Mouse (Mus musculus) left cerebral cortex, postnatal 10 days (tissue): ENCODE results near the gene Itm2c. TPM values are rescaled to one million over a fixed set of nuclear protein-coding genes. Genes with fewer than 3 reads are reported as not detected.

Experiments
- DNase-seq, 2 experiments: peaks; one replicate each; pipeline ENCODE4 v3.0.0; 2021 to 2022; ENCODE audit warnings: low spot score in 2 of 2, mixed read lengths in 1 of 2; ENCODE audit errors: extremely low spot score in 1 of 2
- intact Hi-C: fragments of 180-260 bp; cut with DNase I; formaldehyde crosslinking; loops from one replicate; pipeline ENCODE4 v1.15.1; 2025
- total RNA-seq, 2 experiments: library from RNA; stranded (reverse); gene quantifications; 2 replicates each; pipeline ENCODE4 v1.2.3; 2021

The Itm2c gene
- total RNA-seq, 2 experiments from 2014 or later: 258 to 275 TPM

DNA sequence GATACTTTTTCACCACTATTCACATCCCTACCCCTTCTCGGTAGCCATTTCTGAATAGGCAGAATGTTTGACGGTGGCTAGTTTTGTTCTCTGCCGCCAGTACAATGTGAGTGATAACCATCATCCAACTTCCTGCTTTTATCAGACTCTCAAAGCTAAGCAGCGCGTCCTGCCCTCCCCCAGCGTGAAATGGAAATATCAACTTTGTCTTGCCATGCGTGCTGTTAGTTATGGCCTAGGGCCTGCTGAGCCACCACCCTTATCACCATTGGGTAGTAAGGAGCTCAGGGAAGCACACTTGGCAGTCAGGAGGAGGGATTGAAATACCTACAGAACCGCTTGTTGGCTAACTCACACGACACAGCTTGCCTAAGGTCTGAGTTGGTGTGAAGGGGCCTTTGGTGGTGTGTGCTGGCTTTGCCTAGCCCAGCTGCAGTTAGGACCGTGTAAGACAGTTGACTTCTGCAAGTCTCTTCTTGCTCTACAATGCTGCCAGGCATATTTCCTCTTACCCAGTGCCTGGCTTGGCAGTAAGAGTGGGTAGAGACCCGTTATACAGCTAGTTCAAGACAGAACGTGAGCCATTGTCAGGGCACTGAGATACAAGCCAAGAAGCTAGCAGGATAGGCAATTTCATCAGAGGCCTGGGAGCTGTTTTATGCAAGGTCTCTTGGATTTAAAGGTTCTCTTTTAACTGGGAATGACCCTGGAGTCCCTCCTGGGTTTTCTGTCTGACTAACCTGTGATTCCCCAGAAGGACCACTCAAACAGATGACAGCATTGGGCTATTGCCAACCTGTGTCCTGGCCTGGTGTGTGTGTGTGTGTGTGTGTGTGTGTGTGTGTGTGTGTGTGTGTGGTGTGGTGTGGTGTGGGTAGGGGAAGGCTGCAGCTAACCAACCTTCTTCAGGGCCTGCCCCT is 3.0 kb downstream of the Itm2c start:
- intact Hi-C loops: loop anchor here (5.0 kb wide), 1 partner anchor 35 kb away; no protein-coding TSS in a partner anchor
- peak in 1 of 2 experiments; percentile 24 for DNase-seq

DNA sequence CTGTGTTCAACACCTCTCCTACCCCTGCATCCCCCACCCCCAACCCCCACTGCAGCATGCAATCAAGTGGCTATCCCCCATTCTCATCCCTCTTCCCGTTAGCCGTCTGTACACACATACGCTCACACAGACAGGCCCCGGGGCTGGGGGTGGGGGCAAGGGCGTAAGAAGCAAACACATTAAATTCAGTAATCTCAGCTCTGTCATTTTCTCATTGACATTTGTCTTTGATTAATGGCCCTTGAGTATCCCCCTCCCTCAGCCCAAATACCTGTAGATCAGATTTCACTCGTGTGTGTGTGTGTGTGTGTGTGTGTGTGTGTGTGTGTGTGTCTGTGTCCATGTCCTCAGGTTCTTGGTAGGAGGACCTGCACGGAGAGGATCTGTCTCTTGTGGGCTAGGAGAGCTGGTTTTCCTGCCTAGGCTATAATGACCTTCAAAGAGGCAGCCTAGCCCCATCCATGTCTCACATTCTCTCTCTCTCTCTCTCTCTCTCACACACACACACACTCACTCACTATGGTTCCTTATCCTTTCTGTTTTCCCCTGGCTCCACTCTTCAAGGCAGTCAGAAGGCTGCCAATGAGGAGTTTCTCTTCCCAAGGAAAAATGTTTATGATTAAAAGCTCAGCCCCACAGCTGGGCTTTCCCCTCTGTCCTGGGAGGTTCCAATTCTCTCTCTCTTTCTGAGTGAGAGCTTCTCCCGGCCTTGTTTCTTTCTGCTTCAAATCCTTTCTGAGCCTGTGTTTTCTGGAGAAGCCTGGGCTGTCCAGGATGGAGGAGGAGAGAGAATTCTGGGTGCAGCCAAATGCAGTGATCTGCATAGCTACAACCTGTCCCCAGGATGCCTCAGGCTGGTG is 4.0 kb downstream of the Itm2c start:
- no peak for DNase-seq
- intact Hi-C loops: loop anchor here (5.0 kb wide), 1 partner anchor 34 kb away; no protein-coding TSS in a partner anchor

DNA sequence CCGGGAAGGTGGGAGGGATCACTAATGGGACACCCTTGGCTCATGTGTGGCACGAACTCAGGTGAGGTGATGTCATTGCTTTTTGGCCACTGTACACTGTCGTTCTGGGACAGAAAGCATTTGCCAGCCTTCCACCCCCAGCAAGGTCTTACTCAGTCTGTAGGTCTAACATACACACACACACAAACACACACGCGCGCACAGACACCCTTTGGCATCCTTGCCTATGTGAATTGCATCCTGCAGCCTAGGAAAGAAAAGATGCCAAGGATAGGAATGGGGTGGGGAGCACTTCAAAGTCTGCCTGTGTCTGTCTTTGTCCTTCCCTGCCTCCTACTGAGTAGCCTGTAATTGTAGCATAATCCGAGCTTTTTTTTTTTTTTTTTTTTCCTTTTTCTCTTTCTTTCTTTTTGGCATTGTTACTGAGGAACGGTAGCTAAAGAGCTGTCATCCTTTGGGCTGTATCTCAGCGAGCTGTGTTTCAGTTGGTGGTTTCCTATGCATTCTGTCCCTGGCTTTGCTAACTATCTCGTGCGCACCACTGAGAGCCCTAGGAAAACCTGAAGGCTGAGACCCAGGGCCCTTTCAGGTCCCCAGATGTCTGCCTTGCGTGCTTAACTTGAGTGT is 4.8 kb downstream of the Itm2c start:
- intact Hi-C loops: loop anchor here (5.0 kb wide), 1 partner anchor 33 kb away; no protein-coding TSS in a partner anchor
- no peak for DNase-seq

DNA sequence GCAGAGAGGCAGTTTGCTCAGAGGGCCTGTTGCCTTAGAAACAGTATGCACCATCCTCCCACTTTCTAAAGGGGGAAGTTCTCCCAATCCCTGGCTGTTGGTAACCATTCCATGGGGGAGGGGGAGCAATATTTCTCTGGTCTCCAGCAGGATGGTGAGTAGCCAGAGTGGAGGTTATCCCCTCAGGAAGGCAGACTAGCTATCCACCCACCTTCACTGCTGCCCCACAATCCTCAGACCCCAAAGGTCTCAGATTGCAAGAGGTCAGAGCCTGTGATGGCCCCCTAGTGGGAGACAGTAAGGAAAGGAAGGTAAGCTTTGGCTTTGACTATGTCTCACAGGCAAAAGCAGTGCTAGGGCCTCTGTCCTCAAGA is 5.3 kb downstream of the Itm2c start:
- DNase-seq: no peak
- intact Hi-C loops: loop anchor here (5.0 kb wide), 1 partner anchor 33 kb away; no protein-coding TSS in a partner anchor

DNA sequence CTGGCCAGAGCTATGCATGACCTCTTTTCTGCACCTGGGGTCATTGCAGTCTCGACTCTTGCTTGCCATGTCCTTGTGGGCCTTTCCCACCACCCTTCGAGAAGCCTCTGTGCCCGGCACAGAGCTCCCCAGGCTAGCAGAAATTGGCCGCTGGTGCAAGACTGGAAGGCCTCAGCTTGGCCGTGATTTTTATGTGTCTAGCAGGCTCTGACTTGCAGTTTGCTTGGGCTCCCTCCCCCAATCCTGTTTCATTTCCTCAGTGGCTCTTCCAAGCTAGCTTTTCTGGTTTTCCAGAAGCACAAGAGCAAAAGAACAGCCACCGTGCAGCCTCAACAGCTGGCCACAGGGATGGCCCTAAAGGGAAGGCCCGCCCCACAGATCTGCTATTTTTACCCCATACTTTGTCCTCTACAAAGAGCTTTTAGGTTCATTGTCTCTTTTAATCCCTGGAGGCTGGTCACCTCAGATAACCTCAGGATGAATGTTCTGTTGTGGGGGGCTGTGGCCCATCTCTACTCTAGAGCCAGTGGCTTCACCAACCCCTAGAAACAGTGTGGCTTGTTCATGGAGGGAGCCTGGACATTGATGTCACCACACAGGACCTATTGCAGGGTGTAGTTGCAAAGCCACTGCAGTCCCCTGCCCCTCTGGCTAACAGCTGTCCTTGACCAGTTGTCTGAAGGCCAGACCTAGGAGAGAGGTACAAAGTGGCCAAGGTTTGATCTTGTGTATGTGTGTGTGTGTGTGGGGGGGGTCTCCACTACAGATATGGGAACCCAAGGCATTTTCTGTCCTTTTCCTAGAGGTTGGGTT is 6.6 kb downstream of the Itm2c start:
- no peak for DNase-seq
- intact Hi-C loops: no loop called here

DNA sequence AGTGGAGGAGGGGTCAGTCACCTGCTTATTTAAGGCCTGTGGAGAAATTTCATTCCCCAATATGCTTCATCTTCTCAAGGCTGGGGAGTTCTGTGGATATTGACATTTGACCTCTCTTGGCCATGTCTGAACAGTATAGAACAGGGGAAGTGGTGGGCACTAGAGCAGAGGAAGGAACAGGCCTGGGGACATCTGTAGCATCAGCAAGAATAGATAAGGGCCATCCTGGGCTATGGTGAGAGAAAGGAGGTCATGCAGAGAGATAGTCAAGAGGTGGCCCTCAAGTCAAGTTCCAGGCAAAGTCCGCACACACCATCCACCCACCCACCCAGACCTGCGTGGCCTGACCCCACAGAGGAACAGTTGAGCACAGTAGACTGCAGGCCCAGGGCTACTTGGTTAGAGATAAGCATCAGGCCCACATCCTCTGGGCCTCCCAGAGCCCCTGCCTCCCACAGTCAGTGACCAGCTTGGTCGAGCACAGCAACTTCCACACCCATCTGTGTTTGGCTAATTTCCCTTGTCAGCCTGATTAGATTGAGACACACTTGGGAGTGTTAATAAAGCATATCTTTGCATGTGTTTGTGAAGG is 7.5 kb downstream of the Itm2c start:
- DNase-seq: no peak
- intact Hi-C loops: no loop called here

DNA sequence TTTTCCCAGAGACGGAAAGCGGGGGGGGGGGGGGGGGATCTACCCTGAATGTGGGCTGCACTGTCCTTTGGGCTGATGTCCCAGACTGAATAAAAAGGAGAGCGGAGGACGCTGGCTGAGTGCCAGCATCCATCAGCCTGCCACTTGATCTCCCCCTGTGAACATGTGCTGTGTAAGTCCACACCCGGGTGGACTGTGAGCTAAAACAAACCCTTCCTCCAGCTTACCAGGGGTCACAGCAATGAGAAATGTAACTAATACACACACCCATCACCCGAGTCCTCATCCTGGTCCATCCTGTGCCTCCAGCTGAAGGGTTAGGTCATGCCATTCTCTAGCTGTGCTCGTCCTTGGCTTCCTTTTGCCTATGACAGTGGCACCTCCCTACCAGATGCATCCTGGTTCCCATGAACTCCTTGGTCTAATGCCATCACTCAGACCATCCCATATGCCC is 8.1 kb downstream of the Itm2c start:
- peak in 1 of 2 experiments; percentile 71 for DNase-seq
- intact Hi-C loops: no loop called here

DNA sequence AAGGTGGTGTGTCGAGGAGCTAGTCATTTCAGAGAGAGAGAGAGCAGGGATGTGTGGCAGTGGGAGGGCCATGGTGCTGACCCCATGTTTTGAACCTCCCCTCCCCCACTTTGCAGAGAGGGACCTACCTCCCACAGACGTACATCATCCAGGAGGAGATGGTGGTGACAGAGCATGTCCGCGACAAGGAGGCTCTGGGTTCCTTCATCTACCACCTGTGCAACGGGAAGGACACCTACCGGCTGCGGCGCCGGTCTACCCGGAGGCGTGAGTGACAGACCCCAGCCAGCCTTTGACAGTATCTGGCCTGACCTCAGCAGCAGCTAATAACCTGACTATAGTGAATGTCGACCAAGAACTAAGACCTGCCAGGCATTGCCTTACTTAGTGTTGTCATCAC is 12.8 kb downstream of the Itm2c start:
- no peak for DNase-seq
- intact Hi-C loops: no loop called here

DNA sequence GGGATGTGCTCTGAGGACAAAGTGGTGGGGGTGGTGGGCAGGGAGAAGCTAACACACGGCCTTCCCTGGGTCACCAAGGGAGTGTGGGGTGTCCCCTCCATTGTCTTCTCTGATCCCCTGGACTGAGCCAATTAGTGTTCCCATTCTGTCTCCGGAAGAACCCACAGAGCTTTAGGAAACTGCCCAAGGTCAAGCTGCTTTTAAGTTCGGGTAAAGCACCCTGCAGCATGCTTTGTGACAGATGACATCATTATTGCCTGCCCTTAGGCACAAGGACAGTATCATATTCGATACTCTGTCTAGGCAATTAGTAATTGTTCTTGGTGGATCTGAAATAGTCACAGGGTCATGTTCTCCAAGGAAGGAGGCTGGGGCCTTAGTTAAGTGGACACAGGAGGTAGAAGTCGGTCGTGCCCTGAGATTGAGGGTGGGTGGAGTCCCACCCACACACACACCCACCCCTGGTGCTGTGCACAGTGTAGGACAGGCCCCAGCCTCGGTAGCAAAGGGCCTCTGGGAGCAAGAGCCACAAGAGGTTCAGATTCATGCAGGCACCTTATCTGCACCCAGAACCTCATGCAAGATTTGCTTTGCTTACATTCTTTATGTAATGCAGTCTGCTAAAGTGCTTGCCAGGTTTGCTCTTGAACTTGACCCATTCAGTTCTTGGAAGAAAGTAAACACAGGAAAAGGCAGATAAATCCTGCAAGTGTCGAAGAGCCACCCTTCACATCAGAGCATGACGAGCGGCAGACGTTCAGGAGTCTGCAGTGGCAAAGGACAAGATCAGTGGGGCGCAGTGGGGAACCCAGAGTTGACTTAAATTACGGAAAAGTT is 14.9 kb downstream of the Itm2c start:
- intact Hi-C loops: no loop called here
- DNase-seq: peak in 1 of 2 experiments; percentile 28

DNA sequence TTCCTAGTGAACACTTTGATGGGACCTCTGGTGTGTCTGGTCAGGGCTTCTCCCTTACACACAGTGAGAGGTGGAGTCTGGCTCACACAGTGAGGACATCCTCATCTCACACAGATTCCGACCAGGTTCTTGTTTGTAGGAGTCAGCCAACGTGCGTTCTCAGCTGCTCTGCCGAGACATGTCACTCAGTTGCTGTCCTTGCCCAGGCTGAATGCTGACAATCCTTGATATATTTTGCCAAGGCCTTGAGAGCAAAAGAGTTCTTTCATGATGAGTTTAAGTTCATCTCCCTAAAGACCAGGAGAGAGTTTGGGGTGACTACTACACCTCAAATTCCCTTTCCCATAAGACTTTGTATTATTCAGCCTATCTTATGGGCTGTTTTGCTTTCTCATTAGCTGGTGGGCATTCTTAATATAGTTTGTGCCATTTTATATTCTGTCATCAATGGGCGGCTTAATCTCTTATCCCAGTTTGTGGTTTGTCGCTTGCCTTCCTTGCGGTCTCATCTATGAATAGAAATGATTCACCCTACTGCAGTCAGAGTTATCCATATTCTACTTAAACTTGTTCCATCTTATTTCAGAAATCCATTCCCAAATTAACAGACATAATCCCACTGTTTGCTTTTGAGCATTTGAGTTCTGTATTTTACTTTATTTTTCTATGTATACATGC is 19.1 kb downstream of the Itm2c start:
- intact Hi-C loops: no loop called here
- DNase-seq: peak in 1 of 2 experiments; percentile 10

DNA sequence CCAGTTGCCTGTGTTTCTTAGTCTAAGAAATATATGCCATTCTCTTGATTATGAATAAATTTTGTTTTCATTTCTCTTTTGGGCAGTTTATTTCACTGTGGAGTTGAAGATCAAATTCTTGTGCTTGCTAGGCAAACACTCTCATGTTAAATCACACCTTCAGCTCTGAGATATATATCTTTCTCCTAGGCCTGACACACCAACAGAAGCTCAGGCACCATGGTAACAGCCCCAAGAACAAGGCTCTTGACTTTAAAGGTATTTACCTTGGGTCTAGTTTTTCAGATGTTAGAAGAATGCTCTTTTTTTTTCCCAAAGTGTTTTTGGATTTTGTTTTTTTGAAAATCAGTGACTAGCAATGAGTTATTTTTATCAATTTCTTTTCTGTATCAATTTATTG is 21.8 kb downstream of the Itm2c start:
- DNase-seq: no peak
- intact Hi-C loops: no loop called here

DNA sequence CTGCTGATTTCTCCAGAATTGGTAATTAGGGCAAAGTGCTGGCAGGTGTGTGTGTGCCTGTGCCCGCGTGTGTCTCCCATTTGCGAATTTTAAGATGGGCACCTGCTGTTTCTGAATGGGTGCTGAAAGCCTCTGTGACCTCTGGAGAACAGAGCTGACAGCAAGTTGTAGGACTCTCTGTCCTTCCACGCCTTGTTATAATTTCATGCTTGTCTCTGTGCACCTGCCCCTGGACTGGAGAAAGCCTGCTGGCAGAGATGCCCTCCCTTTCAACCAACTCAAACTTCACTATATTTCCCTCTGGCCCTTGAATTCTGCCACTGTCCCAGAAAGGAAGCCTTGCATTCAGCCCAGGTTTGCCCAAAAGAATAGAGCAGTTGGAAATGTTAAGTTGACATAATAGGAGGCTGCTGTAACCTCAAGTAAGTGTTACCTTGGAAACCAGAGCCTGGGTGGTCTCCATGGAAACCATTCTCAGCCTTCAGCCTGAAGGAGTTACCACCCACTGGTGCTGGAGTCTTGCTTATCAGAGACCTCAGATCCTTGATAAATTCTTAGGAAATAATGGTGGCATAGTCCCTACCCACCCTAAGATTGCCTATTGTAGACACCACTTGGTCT is 22.9 kb downstream of the Itm2c start:
- peak in 1 of 2 experiments; percentile 84 for DNase-seq
- intact Hi-C loops: no loop called here

DNA sequence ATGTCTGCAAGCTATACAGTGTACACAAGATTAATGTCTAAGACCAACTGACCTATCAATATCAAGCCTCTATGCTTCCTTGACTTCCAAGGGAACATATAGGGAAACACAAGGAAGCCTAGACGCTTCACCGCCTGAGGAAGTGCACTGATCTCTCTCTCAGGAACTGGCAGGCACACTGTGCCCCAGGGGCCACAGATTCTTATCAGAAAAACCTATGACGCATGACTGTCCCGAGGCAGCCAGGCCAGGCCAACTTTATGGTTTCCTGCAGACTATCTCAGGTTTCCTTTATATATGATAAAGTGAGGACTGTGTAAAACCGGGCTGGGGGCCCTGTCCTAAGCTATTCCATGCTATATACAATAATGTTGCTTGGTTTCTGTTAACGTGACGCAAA is 25.5 kb downstream of the Itm2c start:
- intact Hi-C loops: no loop called here
- DNase-seq: no peak

DNA sequence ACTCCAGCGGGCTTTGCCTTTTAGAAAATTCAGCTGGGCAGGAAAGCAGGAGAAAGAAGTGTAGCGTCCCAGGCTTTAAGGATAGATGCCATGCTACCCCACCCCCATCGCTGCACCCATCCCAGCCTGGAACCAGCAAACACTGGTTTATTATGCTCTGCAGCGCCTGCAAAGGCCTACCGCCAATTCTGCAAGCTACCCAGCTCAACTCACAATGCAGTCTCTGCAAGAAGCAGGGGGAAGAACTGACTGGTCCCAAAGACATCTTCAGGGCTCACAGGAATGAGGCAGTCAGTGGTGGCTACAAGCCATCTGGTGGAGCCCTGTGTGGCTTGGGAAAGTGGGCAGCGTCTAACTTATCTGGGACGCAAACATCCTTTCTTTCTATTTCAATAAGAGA is 27.6 kb downstream of the Itm2c start:
- intact Hi-C loops: no loop called here
- DNase-seq: peak; percentile 62 to 67

DNA sequence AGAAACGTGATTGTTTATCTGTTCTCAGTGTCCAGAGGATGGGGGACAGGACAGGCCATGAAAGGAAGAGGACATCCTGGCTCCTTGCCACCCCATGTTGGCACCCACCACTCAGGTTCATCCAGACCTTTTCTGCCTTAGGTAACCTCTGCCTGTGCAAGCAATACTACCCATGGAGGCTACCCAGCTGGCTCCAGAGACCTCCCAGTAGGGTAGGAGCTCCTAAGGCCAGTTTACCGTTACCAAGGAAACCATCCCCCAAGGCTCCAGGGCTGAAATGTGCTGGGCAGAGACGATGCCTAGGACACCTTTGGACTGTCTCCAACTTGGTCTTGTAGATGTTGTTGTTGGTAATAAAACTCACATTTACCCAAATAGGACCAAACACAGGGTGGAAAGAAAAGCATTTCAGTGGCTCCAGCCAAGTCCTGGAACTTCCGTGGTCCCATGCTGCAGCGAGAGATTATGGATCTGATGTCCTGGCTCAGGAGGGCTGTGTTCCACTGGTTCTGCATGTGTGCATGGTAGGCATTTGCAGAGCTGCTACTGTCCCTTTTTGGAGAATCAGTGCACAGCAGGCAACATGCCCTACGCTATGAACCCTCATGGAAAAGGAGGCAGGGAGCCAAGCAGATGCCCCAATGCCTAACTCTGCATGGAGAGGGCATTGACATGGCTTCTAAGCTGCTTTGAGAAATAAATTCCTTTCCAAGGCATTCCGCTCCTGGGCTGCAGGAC is 28.2 kb downstream of the Itm2c start:
- peak in 1 of 2 experiments; percentile 54 for DNase-seq

DNA sequence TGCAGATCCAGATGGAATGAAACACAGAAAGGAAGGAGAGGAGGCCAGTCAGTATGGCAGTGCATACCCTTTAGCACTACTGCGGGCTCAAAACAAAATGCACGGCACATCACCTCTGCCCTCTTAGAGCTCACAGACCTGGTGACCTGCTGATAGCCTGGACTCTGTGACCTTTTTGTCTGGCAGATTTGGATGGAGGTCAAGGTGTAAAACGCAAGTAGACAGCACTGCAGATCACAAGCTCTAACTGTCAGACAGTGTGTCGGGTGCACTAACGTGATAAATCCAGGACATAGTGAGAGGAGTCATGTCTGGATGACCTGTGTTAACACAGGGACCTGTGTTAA is 28.8 kb downstream of the Itm2c start:
- intact Hi-C loops: no loop called here
- DNase-seq: no peak

More for the DNA sequence above, 28.2 kb downstream of the Itm2c start:
- intact Hi-C loops: no loop called here
